Mouse (Mus musculus) ES-E14 (cell line): Measurements from ENCODE around the gene Cideb. TPM values are rescaled to one million over a fixed set of nuclear protein-coding genes. Genes with fewer than 3 reads are reported as not detected.

Experiments used
- DNase-seq: peaks from one replicate; pipeline ENCODE4 v3.0.0-alpha.2; 2013; ENCODE audit warnings: low read depth, low spot score
- H3K27ac ChIP-seq: 2 replicates; pipeline ENCODE4 v1.5.1; 2012; ENCODE audit warnings: low read depth, mild to moderate bottlenecking, low read length, moderate library complexity, mixed read lengths; ENCODE audit not compliant: poor library complexity, insufficient read depth, severe bottlenecking
- H3K36me3 ChIP-seq: 2 replicates; pipeline ENCODE4 v1.6.1; 2012; ENCODE audit warnings: mild to moderate bottlenecking, low read length, moderate library complexity, mixed read lengths; ENCODE audit not compliant: control insufficient read depth, poor library complexity, insufficient read depth, severe bottlenecking
- H3K4me1 ChIP-seq, 2 experiments: fragments of 150-350 bp in 1 of 2; sonication (generic) in 1 of 2; 2 replicates each; pipeline ENCODE4 v1.6.1; 2012; ENCODE audit warnings: low read length in 2 of 2, mild to moderate bottlenecking in 1 of 2, mixed read lengths in 1 of 2; ENCODE audit not compliant: control insufficient read depth in 2 of 2, insufficient read depth in 2 of 2, poor library complexity in 1 of 2
- H3K4me3 ChIP-seq, 2 experiments: fragments of 150-350 bp in 1 of 2; sonication (generic) in 1 of 2; 2 replicates each; pipeline ENCODE4 v1.5.1; 2012; ENCODE audit warnings: low read length in 2 of 2, low read depth in 1 of 2, mild to moderate bottlenecking in 1 of 2, mixed read lengths in 1 of 2; ENCODE audit not compliant: insufficient read depth in 1 of 2, poor library complexity in 1 of 2, severe bottlenecking in 1 of 2
- H3K9ac ChIP-seq: 2 replicates; pipeline ENCODE4 v1.6.1; 2012; ENCODE audit warnings: low read depth, mild to moderate bottlenecking, low read length, mixed read lengths; ENCODE audit not compliant: poor library complexity, insufficient read depth, severe bottlenecking
- H3K9me3 ChIP-seq: fragments of 150-350 bp; sonication (generic); 2 replicates; pipeline ENCODE4 v1.6.1; 2012; ENCODE audit warnings: low read depth, mild to moderate bottlenecking, low read length; ENCODE audit not compliant: control insufficient read depth, insufficient read depth
- CHD2 ChIP-seq: IDR thresholded peaks from 2 replicates; pipeline ENCODE4 v1.6.1; 2014; ENCODE audit warnings: mild to moderate bottlenecking, low read depth, low read length, inconsistent platforms
- HCFC1 ChIP-seq: IDR thresholded peaks from 2 replicates; pipeline ENCODE4 v1.6.1; 2012; ENCODE audit warnings: low read length, inconsistent platforms, borderline replicate concordance; ENCODE audit not compliant: insufficient read depth
- MAFK ChIP-seq: IDR thresholded peaks from 2 replicates; pipeline ENCODE4 v1.6.1; 2014; ENCODE audit warnings: mild to moderate bottlenecking, low read depth, low read length, inconsistent platforms; ENCODE audit not compliant: insufficient read depth
- ZC3H11A ChIP-seq: IDR thresholded peaks from 2 replicates; pipeline ENCODE4 v1.6.1; 2012; ENCODE audit warnings: low read depth, mild to moderate bottlenecking, inconsistent platforms, low read length, borderline replicate concordance
- ZNF384 ChIP-seq: IDR thresholded peaks from 2 replicates; pipeline ENCODE4 v1.6.1; 2012; ENCODE audit warnings: low read depth, low read length, inconsistent platforms
- in situ Hi-C, 2 experiments: fragments of 600-800 bp; cut with MboI; formaldehyde crosslinking; loops; one replicate each; pipeline ENCODE4 v1.15.1; 2025; ENCODE audit warnings: low sequenced_read_pairs in 2 of 2, inconsistent platforms in 1 of 2; ENCODE audit not compliant: unreplicated experiment in 2 of 2
- total RNA-seq: library from RNA; depleted of rRNA; stranded (reverse); fragments of 300-350 nt; gene quantifications from 2 replicates; pipeline ENCODE4 v1.2.3, GENCODE M21; 2012; rRNA removed

Cideb gene
- total RNA-seq = 2.2 and 4.1 TPM in 2 replicates

GRCm38 (mm10) chr14:55758363-55758784, at the start of gene Cideb:
Gene Cideb (minus strand): TSS chr14:55758458.
- in situ Hi-C loops = no loop called here
- H3K9ac ChIP-seq = no peak within 1 kb of the TSS
- peak; percentile 53 for DNase-seq
- no peak within 1 kb of the TSS for H3K27ac ChIP-seq
- H3K9me3 ChIP-seq = no peaks in the 10 kb centered on the region
- peaks cover 25% of the 10 kb centered on the region for H3K36me3 ChIP-seq
- peaks cover 0 to 4% of the 10 kb centered on the region in 2 experiments; a peak in 1 of 4 replicates for H3K4me1 ChIP-seq
- H3K4me3 ChIP-seq = no peak within 1 kb of the TSS
- no peak for TF ChIP-seq CHD2
- TF ChIP-seq ZNF384 = no peak
- no peak for TF ChIP-seq ZC3H11A
- no peak for TF ChIP-seq MAFK
- TF ChIP-seq HCFC1 = no peak

DNA sequence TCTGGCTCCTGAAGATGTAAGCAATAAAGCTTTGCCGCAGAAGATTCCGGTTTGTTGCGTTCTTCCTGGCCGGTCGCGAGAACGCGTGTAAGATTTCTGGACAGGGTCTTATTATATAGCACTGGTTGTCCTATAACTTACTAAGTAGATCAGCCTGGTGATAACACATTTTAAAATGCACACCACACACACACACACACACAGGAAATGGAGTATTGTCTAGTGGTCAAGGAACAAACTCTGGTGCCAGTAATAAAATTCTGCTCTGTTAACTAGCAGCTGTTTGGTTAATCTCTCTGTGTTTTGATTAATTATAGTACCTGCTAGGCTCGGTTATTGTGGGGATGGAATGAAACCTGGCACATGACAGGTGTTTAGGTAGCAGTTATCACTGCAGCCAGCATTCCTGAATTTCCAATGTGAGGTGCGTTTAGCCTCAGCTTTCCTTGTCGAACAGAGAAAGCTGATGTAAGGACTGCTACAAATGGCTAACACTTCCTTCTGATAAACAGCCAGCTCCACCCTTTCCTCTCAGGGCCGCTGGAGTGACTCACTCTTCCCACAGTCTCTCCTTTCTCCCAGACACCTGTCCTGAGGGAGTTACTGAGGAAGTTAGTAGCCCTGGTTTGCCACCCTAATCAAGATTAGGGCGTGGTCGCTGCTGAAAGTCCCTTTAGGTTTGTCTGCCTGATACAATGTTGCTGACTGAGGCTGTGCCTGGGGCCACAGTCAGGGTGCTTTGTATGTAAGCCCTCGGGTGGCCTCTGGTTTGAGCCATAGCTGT, 37.3 kb upstream of the Cideb start:
- H3K4me1 ChIP-seq = no peaks in the 10 kb centered on the region
- H3K27ac ChIP-seq = no peak overlapping the region
- no peak overlapping the region for H3K4me3 ChIP-seq
- no peak overlapping the region for H3K9ac ChIP-seq
- H3K36me3 ChIP-seq = no peaks in the 10 kb centered on the region
- DNase-seq = no peak
- TF ChIP-seq CHD2 = no peak
- no peak for TF ChIP-seq ZNF384
- no peak for TF ChIP-seq ZC3H11A
- TF ChIP-seq MAFK = no peak
- no peak for TF ChIP-seq HCFC1
- peaks cover 4% of the 10 kb centered on the region; the same call in 1 of the 2 replicates for H3K9me3 ChIP-seq
- in situ Hi-C loops = no loop called here

GRCm38 (mm10) chr14:55793946-55794345, 35.7 kb upstream of the Cideb start:
- Histone ChIP-seq H3K9me3 (peaks cover 4% of the 10 kb centered on the region; the same call in 1 of the 2 replicates), H3K4me3 (no peak overlapping the region), H3K4me1 (no peaks in the 10 kb centered on the region), H3K36me3 (no peaks in the 10 kb centered on the region), H3K9ac (no peak overlapping the region), H3K27ac (no peak overlapping the region)
- DNase-seq = no peak
- TF ChIP-seq ZNF384 = no peak
- TF ChIP-seq CHD2 = no peak
- TF ChIP-seq HCFC1 = no peak
- no peak for TF ChIP-seq ZC3H11A
- no peak for TF ChIP-seq MAFK
- in situ Hi-C loops = no loop called here

DNA sequence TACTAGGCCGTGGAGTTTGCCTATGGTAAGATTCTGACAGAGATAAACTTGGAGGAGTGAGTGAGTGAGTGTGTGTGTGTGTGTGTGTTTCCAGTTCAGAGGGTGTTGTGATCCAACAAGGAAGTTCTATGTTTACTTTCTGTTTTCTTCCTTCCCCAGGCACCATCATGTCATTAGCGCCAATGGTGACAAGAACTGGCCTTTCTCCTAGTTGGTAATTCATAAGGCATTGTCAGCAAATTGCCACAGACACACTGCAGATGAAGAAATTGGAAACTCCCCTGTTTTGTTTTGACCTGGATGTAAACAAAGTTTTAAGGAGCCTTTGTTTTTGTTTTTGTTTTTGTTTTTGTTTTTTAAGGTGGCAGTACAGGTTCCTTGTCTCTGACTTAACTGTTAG, 35.2 kb upstream of the Cideb start:
- H3K36me3 ChIP-seq = no peaks in the 10 kb centered on the region
- no peak overlapping the region for H3K9ac ChIP-seq
- H3K4me3 ChIP-seq = no peak overlapping the region
- no peak overlapping the region for H3K27ac ChIP-seq
- H3K4me1 ChIP-seq = peaks cover 0 to 2% of the 10 kb centered on the region in 2 experiments; a peak in 1 of 4 replicates
- DNase-seq = no peak
- H3K9me3 ChIP-seq = peaks cover 4% of the 10 kb centered on the region; the same call in 1 of the 2 replicates
- TF ChIP-seq ZNF384 = no peak
- TF ChIP-seq HCFC1 = no peak
- no peak for TF ChIP-seq CHD2
- in situ Hi-C loops = no loop called here
